Mouse (Mus musculus) 416B (cell line): ENCODE data around the gene Snx19.

ENCODE experiments used
- DNase-seq: peaks from one replicate; pipeline ENCODE4 v3.0.0; 2011; ENCODE audit warnings: low read depth

Gene Snx19

DNA sequence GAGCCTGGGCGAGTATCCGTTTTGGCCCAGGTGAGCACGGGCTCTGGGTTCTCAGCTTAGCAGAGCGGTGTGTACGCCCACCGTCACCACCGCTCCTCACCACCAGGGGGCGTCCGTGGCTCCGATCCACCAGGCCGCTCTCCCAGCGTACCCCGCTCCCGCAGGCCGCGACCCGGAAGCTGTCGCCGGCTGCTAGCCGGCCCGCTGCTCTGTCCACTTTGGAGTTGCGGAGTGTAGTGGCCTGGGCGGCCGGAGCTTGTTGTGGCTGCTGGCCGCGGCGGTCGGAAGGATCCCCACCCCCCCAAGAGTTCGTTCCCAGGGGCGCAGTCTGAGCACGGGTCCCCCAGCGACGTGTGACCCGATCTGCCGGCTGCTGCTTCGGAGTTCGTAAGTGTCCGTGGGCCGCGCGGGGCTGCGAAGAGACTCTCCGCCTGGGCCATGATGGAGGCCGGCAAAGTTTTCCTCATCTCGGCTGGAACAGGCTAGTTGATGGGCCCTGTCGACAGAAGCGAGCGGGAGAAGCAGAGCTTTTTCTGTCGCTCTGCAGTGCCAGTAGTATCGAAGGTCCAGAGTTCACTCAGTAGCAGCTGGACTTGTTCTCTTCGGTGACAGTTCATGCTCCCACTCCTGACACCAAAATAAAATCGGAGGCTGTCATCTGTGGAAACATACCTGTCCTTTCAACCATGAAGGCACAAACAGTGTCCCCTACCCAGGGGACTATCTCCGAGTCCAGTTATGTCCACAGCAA, at the start of gene Snx19:
TSS of gene Snx19 (plus strand) at position 227 of the 751 bp plus-strand sequence.
- peak; percentile 81 for DNase-seq

DNA sequence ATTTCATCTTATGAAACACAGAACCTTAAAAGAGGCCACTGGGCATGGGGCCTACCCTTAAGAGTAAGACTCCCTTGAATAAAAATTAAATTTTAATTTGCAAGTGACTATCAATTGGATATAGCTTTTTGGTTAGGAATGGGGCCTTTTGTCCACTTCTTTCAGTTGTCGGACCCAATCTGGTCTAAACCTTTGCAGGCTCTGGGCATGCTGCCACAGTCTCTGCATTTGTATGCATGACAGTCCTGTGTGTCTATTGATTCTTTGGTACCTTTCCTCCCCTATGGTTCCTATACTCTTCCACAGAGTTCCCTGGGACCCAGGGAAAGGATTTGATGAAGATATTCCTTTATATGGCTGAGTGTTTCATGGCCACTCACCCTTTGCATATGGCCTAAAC, 26.1 kb upstream of the Snx19 start:
- DNase-seq, result no peak

GRCm38 (mm10) chr9:30422940-30423339, 4.0 kb upstream of the Snx19 start:
- DNase-seq, result peak; percentile 53

DNA sequence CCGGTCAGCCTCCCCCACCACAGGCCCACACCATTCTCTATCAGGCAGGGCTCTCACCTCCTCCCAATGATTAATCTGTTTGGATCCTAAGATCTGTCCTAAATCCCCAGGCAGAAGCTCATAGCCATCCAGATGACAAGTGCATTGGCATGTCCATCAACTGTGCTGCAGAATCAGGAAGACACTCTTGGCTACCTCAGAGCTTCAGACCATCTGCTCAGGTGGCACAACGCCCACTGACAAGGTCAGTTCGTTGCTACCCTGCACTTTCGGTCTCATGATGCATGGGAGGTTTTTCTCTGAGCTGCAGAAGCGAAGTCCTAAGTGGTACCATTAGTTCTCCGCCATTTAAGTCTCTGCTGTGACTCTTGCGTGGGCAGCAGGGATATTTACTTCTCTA, 1.7 kb upstream of the Snx19 start:
- no peak for DNase-seq

- no peak for DNase-seq
These were observed 1.3 kb downstream of the Snx19 start for GRCm38 (mm10) chr9:30428231-30428630.

- DNase-seq, result no peak
These were observed 3.5 kb downstream of the Snx19 start for GRCm38 (mm10) chr9:30430447-30430846.

GRCm38 (mm10) chr9:30431909-30432308, 5.0 kb downstream of the Snx19 start:
- DNase-seq, result no peak

- no peak for DNase-seq
These were observed 7.0 kb downstream of the Snx19 start for GRCm38 (mm10) chr9:30433914-30434313.

GRCm38 (mm10) chr9:30435902-30436585, 9.1 kb downstream of the Snx19 start:
- no peak for DNase-seq

DNA sequence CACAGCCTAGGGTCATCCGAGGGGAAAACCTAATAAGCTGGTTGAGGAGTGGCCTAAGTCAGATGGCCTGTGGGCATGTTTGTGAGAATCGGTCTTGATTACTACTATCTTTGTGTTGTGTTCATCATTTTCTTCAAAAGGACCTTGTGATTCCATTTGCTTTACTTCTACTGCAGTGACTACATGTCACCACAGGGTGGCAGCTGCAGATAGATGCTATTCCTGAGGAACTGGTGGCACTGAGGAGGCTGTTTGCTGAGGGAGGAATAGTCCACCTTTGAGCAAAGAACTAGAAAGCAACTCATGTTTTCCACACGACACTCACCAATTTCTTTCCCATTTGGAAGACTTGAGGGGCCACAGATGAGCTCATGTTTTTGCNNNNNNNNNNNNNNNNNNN, 11.6 kb downstream of the Snx19 start:
- peak; percentile 49 for DNase-seq

GRCm38 (mm10) chr9:30441761-30442160, 14.9 kb downstream of the Snx19 start:
- DNase-seq, result no peak

GRCm38 (mm10) chr9:30445232-30446085, 18.6 kb downstream of the Snx19 start:
- DNase-seq, result no peak

- no peak for DNase-seq
These were observed 19.2 kb downstream of the Snx19 start for GRCm38 (mm10) chr9:30446126-30446525.

- peak; percentile 82 for DNase-seq
These were observed 21.6 kb downstream of the Snx19 start for GRCm38 (mm10) chr9:30448459-30448858.

GRCm38 (mm10) chr9:30449862-30450261, 23.0 kb downstream of the Snx19 start:
- DNase-seq, result no peak

GRCm38 (mm10) chr9:30450834-30451233, 23.9 kb downstream of the Snx19 start:
- no peak for DNase-seq

GRCm38 (mm10) chr9:30454527-30454926, 27.6 kb downstream of the Snx19 start:
- DNase-seq, result no peak

- DNase-seq, result no peak
These were observed 29.3 kb downstream of the Snx19 start for GRCm38 (mm10) chr9:30456250-30456649.

DNA sequence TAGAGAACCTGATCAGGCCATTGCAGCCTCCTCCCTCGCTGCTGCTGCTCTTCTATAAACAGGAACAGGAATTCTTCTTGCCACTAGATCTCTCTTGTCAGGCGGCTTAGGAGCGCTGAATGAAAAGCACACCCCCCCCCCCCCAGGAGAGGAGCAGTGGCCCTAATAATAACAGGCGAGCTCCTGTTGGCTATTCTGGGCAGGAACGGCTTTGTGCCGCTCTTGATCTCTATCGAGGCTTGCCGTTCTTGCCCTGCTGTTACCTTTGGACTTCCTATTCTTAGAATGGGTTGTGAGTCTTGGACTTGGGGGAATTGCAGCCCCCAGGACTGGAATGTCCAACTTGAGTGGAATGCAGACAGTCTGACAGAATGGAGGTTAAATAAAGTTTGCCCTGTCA, 33.6 kb downstream of the Snx19 start:
- DNase-seq, result no peak

GRCm38 (mm10) chr9:30464661-30465060, 37.8 kb downstream of the Snx19 start:
- no peak for DNase-seq

DNA sequence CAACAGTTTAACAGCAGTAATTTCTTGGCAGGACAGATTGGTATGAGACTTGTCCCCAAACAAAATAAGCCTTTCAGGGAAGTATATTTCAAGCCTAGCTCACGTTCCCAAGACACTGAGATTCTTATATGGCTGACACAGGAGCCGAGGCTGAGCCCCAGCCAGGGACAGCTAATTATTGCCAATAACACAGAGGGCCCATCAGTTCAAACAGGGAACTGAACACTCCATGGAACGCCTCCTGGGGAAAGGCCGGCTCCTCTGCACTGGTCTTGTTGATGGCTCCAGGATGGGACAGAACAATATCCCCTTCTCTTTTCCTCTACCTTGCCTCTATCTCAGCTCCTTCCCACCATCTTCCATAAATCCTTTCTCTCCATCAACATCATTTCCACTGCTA, 53.1 kb downstream of the Snx19 start:
- DNase-seq, result no peak

DNA sequence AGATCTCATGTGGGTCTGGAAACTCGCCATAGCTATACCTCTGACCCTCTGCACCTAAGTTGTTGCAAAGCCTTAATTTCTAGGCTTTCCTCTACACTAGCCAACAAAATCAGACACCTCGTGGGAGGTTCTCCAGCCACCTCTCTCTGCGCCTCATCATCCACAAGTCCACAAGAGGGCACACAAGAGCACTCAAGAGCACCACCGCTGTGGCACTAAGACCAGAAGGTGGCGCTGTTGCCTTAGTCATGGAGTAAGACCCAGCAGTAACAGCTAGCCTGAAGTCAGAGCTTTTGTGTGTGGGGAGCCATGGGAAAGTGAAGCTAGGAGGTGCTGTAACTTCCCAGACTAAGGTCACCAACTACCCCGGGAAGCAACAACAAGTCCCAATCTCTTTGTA, 53.6 kb downstream of the Snx19 start:
- peak; percentile 91 for DNase-seq

DNA sequence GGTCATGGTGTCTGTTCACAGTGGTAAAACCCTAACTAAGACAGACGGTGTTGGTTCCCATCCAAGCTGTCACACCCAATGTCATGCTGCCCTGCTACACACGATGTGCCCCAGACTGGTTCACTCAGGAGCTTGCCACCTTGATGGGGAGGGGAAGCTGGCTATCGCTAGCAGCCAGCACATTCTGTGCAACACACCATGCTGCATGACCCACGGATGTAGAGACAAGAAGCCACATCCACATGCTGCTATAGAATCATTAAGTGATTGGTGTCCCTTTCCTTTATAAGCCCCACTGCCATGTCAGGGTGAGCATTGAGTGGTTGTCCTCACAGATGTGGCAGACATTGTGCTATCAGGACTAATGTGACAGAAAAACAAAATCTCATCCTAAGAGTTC, 55.2 kb downstream of the Snx19 start:
- no peak for DNase-seq
